Mouse (Mus musculus) hindbrain, embryonic 10.5 days (tissue): ENCODE measurements at regions not wholly inside any gene's neighbourhood (a gene's known extent, or its start where the extent isn't known, plus 50 kb on each side); places are given as distances from the start of the nearest gene placed in this dataset.

Experiments
- DNase-seq: peaks from one replicate; pipeline ENCODE4 v3.0.0-alpha.2; 2017; ENCODE audit warnings: low spot score
- H3K27ac ChIP-seq: fragments of 300-500 bp; sonication (generic); 2 replicates; pipeline ENCODE4 v1.5.1; 2016; ENCODE audit warnings: mild to moderate bottlenecking, moderate library complexity
- H3K27me3 ChIP-seq: fragments of 300-500 bp; sonication (generic); 2 replicates; pipeline ENCODE4 v1.6.1; 2016; ENCODE audit warnings: mild to moderate bottlenecking; ENCODE audit not compliant: poor library complexity, insufficient read depth, severe bottlenecking
- H3K36me3 ChIP-seq: fragments of 300-500 bp; sonication (generic); 2 replicates; pipeline ENCODE4 v1.6.1; 2016; ENCODE audit warnings: mild to moderate bottlenecking, moderate library complexity
- H3K4me1 ChIP-seq: fragments of 300-500 bp; sonication (generic); replicated peaks from 2 replicates; pipeline ENCODE4 v1.6.1; 2016; ENCODE audit warnings: mild to moderate bottlenecking
- H3K4me3 ChIP-seq: fragments of 300-500 bp; sonication (generic); 2 replicates; pipeline ENCODE4 v1.5.1; 2016; ENCODE audit warnings: mild to moderate bottlenecking, moderate library complexity
- H3K9me3 ChIP-seq: fragments of 300-500 bp; sonication (generic); 2 replicates; pipeline ENCODE4 v1.6.1; 2016; ENCODE audit warnings: mild to moderate bottlenecking, moderate library complexity
- WGBS: fragments of 180-500 bp; shearing (Covaris S2); methylation state at CpG from one replicate; pipeline ENCODE4 v1.1.7; 2016; 5-methylcytosine and 5-hydroxymethylcytosine counted together

DNA sequence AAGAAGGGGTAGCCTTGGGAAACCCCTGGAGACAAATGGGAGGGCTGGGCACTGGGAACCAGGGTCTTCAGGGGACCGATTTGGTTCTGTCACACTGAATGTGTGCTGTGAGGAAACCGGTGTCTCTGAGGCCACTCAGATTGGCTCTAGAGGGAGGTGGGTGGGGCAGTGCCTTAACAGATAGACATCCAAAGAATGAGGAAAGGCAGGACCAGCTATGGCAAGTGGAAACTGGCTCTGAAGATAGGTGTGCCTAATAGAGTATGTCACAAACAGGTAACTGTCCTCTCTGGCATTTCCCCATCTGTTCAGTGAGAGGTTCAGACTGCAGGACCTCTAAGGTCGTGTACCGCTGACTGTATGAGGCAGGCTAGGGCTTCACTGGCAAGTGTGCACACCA lies 53.3 kb upstream of the Shisal1 start:
- no peaks in the 10 kb centered on the region for H3K9me3 ChIP-seq
- DNase-seq: no peak
- no peak overlapping the region for H3K4me3 ChIP-seq
- peaks cover 43% of the 10 kb centered on the region for H3K4me1 ChIP-seq
- H3K36me3 ChIP-seq: no peaks in the 10 kb centered on the region
- 71% methylated on average over 4 of the region's 4 CpGs for WGBS
- no peaks in the 10 kb centered on the region for H3K27me3 ChIP-seq
- H3K27ac ChIP-seq: 0 out of 2 replicates have a peak overlapping the region, but pooled peaks have one; percentile 40

DNA sequence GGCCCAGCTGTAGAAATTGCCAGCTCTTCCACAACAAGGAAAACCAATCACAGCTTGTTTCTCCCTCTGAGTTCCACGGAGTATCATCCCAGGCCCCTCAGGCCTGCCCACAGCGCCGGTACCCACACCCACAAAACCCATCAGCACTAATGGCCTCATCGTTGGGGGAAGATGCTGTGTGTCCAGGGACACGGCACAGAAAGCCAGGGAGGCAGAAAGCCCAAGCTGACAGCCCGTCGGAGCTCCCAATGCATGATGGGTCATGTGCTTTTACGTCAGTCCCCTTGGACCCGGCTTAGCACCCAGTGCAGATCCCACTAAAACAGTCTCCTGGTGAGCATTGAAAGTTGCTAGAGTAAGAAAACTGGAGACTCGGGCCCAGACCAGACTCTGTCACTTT lies 50.2 kb upstream of the Shisal1 start:
- Histone ChIP-seq H3K27me3 (no peaks in the 10 kb centered on the region), H3K36me3 (no peaks in the 10 kb centered on the region), H3K4me3 (no peak overlapping the region), H3K27ac (peak overlapping the region; percentile 50; the same call in 1 of the 2 replicates), H3K9me3 (no peaks in the 10 kb centered on the region), H3K4me1 (peaks cover 39% of the 10 kb centered on the region)
- WGBS: 83% methylated on average over 10 of the region's 10 CpGs
- no peak for DNase-seq
